ENCODE assay signal across 26 mouse cellular contexts in the genomic region with DNA sequence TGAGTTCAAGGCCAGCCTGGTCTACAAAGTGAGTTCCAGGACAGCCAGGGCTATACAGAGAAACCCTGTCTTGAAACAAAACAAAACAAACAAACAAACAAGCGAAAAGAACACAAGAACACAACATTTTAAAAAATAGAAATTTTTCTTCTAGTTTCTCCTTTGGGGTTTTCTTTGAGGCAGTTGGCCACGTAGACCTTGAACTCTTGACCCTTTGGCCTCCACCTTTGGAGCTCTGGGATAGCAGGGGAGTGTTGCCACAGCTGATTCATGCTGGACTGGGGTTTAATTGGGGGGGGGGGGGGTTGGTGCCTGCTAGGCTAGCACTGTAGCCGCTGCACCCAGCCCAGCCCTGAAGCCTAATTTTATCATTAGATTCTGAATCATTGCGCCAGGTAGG.
"Had no signal": no experiment of that assay in that cellular context is flagged by ENCODE, and none has a peak within 500 bp of the region (broad histone marks: within the 10 kb centered on the region; RNA-seq: fewer than 3 reads in every experiment).

No protein-coding gene starts in this region.

- H3K36me3 ChIP-seq: heart, embryonic 10.5 days; heart, embryonic 12.5 days; hindbrain, embryonic 10.5 days; hindbrain, embryonic 12.5 days; hindbrain, embryonic 15.5 days; kidney, embryonic 15.5 days; limb, embryonic 10.5 days; limb, embryonic 12.5 days; liver, embryonic 13.5 days had no signal

- H3K4me3 ChIP-seq: gastrocnemius, adult 2 months; heart, embryonic 10.5 days; heart, embryonic 12.5 days; hindbrain, embryonic 10.5 days; hindbrain, embryonic 12.5 days; hindbrain, embryonic 15.5 days; kidney, embryonic 15.5 days; limb, embryonic 10.5 days; limb, embryonic 12.5 days; liver, embryonic 13.5 days had no signal

- H3K4me1 ChIP-seq: heart, embryonic 12.5 days; hindbrain, embryonic 12.5 days; hindbrain, embryonic 15.5 days; limb, embryonic 10.5 days; limb, embryonic 12.5 days; liver, embryonic 13.5 days had no signal

- H3K27me3 ChIP-seq: heart, embryonic 12.5 days; hindbrain, embryonic 12.5 days; hindbrain, embryonic 15.5 days; kidney, embryonic 15.5 days; limb, embryonic 12.5 days; liver, embryonic 13.5 days had no signal

- DNase-seq: gastrocnemius, adult 2 months; gastrocnemius, postnatal 10 days; gastrocnemius, postnatal 25 days; heart, adult 18-20 months; heart, postnatal 10 days; heart, postnatal 4 days; kidney, adult 11 months; kidney, adult 2 months; kidney, adult 9 months; kidney, postnatal 14 days; kidney, postnatal 36 days; layer of hippocampus, adult 9-11 months; layer of hippocampus, postnatal 36 days; liver, embryonic 13.5 days had no signal

- H3K4me2 ChIP-seq: heart, embryonic 12.5 days; hindbrain, embryonic 12.5 days; hindbrain, embryonic 15.5 days; kidney, embryonic 15.5 days; limb, embryonic 12.5 days; liver, embryonic 11.5 days; liver, embryonic 13.5 days had no signal

- H3K9me3 ChIP-seq: heart, embryonic 10.5 days; heart, embryonic 12.5 days; hindbrain, embryonic 10.5 days; hindbrain, embryonic 12.5 days; hindbrain, embryonic 15.5 days; kidney, embryonic 15.5 days; limb, embryonic 10.5 days; limb, embryonic 12.5 days; liver, embryonic 13.5 days had no signal

- ATAC-seq: hindbrain, postnatal 0 days; intestine, embryonic 16.5 days had no signal

- H3K9ac ChIP-seq: heart, embryonic 12.5 days; hindbrain, embryonic 12.5 days; hindbrain, embryonic 15.5 days; kidney, embryonic 15.5 days; limb, embryonic 12.5 days; liver, embryonic 13.5 days had no signal

- H3K27ac ChIP-seq: gastrocnemius, adult 2 months; heart, embryonic 10.5 days; hindbrain, embryonic 10.5 days; hindbrain, embryonic 12.5 days; hindbrain, embryonic 15.5 days; hindbrain, postnatal 0 days; kidney, embryonic 15.5 days; kidney, postnatal 0 days; limb, embryonic 10.5 days; limb, embryonic 12.5 days; liver, embryonic 13.5 days had no signal
